Mouse (Mus musculus) spleen, adult 12 weeks (tissue): Measurements from ENCODE around the gene Gadd45gip1.
A peak's percentile ranks its signal among the peaks of the same experiment; 100 is the strongest.
"Not testable (repeated sequence)": the region's sequence is repeated elsewhere in the genome, so short reads cannot be mapped to it uniquely, and the experiment has no call there.

Experiments
- DNase-seq: peaks from one replicate; pipeline ENCODE4 v3.0.0; 2022; ENCODE audit warnings: low spot score

Gadd45gip1 gene

DNA sequence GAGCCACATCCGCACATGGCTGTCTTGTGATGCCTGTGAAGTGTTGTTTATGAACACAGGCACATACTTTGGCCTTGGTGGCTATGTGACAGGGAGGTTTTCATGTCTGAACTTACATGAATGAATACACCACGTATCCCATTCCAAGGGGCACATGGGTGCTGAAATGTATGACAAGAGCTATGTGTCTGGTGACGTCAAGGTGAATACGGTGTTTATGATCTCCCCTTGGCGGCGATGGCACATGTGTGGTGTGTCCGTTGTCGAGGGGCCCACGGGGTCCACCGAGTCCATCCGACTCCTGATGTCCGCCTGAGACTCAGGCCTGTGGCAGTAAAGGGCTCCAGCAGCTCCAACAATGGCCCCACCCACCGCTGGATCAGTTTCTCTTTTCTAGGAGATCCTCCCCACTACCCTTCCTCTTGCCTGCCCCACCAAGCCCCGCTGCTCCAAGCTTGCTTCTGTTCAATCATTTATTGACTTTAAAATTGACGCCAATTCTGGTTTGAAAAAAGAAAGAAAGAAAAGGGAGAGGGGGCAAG is 34.0 kb upstream of the Gadd45gip1 start:
- DNase-seq: no peak

DNA sequence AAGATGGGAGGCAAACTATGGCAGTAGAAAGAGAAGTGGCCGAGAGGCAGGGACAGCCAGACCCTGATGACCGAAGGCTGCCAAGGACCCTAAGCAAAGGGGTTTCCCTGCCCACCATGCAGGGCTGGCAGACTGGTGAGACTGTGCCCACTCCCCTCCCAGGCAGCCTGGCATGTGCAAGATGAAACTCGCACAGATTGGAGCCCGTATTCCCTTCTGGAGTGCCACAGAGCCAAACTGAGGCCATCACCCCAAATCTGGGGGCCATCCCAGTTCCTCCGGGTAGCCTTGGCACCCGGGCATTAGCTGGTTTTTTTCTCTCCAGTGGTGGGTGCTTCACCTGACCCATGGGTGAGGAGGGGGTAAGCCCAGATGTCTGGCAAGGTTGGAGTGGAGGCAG is 33.4 kb upstream of the Gadd45gip1 start:
- no peak for DNase-seq

DNA sequence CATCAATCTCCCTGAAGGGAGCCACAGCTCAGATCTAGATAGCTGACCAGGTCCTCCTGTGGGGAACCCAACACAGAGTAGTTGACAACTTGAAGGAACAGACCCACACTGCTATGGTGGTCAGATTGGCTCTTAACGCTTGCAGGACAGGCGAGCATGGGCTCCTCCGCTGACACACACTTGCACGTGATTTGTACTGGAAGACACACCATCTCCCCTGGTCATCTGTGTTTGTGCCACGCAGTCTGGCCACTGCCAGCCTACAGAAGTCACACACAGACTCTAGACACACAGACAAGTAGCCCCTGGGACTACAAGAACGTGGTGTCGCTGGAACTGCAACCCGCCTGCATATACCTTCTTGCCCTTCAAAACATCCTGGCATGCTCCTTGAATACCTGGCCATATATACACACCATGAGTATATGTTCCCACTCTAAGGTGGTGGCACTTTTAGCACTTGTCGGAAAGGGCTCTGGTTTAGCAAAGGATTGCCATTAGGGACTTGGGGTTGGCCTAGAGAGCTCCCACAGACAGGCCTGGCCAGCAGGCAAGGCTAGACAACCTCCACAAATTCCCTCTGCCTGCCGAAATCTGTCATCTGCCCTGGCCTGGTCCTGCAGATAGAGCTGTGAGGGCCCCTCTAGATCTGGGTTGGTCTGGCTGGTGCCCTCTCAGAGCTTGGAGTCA is 32.7 kb upstream of the Gadd45gip1 start:
- no peak for DNase-seq

DNA sequence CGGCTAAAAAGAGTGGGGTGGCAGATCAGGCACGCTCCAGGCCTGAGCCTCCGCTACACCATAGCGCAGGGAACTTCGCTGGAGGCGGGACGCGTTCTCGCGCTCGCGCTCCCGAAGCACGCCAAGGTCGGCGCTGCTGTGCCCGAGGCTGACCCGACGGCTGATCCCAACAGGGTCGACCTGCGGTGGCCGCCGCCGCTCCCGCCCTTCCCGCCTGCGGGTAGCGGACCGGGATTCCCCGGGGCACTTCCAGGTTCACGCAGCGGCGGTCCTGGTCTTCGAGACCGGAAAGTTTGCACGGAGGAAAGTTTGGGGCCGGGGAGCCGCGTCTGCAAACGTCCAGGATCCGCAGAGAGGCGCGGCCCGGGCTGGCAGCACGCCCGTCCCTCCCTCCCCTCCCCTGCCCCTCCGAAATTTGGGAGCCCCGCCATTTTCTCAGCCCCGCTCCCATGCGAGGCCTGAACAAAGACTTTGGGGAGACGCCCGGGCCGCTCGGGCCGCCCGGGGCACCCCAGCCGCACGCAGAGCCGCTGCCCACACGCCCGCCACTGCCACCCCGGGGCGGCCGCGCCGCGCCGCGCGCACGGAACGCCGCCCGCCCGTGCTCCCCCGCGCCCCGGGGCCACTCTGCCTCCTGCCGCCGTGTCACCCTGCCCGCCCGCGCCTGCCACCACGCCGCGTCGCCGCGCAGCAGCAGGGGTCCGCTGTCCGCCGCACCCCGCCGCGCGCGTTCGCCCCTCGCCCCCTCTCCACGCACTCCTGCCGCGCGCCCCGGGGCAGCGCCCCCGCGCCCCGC is 32.0 kb upstream of the Gadd45gip1 start:
- peak; percentile 41 for DNase-seq

DNA sequence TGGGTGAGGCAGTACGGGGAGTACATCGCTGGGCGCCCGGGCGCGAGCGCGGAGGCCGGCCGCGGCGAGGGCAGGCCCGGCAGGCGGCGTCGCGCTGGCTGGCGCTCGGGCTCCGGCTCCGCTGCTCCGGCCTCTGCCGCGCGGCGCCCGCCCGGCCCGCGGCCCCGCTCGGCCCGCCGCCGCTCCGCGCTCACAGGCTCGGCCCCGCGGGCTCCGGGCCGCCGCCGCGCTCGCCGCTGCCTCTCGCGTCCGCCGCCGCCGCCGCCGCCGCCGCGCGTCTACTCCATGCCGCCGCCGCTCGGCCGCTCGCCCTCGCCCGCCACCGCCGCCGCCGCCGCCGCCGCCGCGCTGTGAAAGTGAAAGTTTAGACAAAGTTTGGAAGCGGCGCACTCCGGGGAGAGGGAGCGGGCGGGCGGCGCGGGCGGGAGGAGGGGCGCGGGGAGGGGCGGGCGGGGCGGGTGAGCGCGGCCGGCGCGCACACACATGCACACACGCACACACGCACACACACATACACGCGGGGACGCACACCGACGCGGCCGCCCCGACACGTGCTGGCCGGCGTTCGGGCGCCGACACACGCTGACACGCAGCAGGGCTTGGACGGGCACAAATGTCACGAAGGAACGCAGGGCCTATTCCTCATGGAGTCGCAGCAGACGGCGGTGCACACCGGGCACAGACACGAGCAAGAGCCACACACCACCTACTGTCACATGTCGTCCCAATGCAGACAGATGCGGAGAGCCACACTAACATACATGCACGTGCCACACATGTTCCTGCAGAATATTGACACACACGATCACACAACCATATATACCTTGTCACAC is 31.1 kb upstream of the Gadd45gip1 start, which contains the start of gene Nfix:
TSS of gene Nfix (minus strand) at position 346 of the 833 bp plus-strand sequence.
- DNase-seq: peak; percentile 49

DNA sequence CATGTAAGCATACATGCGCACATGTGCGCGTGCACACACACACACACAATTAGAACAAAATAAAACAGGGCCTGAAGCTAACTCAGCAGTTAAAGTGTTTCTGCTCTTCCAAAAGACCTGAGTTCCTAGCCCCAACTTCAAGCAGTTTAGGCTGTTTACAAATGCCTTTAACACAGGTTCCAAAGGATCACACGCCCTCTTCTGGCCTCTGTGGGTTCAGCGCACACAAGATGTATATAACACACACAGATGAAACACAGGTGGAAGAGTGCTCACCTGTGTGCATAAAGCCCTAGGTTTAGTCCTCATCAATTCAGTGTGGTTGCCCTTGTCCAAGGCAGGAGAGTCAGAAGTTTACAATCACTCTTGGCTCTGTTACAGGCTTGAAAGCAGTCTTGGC is 25.3 kb upstream of the Gadd45gip1 start:
- no peak for DNase-seq

DNA sequence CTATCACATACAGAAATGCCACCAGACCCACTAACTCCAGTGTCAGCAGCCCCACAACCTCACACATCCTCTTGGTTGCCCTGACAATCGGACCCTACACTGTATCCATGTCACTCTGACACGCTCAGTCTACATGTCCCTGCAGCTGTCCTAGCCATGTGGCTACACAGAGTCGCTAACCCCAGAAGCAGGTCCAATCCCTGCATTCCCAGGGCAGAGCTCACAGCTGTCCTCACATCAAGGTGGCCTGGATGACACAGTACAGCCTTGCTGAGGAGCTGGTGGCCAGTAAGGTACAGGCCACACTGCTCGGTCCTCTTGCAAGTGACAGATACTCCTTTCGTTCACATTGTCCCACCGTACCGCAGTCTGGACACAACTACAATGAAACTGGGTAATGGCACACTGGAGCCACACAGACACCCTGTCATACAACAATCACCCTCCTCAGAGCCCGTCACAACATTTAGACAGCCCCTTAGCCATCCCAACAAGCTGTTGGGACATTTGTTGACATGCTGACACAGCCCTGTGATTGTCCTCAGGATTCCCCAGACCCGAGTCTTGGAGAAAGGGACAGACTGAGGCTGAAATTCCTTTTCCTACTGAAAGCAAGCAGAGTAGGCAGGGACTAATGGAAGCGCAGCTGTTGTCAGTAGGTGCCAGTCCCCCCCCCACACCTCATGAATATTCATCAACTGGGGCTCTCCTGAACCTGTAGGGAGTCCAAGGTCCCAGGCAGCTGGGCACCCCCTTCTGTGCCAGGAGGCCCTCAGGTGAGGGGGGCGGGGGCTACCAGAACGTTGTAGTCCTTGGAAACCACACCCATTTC is 22.0 kb upstream of the Gadd45gip1 start:
- DNase-seq: no peak

DNA sequence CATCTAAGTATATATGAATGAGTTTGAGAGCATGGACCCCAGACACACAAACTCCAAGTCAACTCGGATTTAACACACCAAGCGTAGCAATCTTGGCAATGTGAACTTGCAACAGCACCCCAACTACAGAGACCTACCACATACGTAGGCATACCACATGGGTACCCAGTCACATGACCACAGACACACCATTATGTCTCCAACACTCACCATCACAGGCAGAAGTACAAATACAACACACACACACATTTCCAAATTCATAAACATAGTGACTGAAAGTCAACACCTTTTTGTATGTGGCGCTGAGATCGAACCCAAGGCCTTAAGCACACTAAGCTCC is 21.4 kb upstream of the Gadd45gip1 start:
- DNase-seq: no peak

DNA sequence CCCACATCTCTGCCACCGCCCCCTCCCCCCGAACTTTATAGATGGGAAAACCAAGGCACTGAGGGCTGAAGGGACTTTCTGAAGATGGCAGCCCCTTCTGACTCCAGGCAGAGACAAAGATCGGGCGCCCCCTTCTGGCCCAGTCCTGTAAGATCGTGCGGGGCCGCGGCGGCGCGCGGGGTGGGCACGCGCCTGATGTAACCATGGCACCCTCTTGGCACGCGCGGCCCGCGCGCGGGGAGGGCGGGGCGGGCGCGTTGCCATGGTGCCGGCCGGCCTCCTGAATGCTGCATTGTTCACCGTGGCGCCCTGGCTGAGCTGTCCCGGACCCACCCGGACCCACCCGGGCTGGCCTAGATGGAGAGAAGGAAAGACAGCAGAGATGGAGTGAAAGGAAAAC is 20.4 kb upstream of the Gadd45gip1 start:
- peak; percentile 79 for DNase-seq

DNA sequence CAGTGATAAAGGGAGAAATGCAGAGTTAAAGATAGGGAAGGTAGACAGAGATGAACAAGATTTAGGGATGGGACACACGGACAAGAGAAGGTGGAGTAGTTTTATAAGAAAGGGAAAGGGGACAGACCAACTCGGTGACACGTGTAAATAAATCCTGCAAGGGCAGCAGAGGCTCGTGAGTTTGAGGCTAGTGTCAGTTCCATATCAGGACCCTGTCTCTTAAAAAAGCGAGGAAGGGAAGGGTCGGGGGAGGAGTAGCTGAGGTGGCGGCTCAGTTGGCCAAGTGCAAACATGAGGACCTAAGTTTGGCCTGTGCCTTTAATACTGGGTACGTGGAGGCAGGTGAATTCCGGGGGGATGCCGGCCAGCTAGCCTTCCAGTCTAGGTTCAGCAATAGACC is 20.0 kb upstream of the Gadd45gip1 start:
- DNase-seq: no peak

DNA sequence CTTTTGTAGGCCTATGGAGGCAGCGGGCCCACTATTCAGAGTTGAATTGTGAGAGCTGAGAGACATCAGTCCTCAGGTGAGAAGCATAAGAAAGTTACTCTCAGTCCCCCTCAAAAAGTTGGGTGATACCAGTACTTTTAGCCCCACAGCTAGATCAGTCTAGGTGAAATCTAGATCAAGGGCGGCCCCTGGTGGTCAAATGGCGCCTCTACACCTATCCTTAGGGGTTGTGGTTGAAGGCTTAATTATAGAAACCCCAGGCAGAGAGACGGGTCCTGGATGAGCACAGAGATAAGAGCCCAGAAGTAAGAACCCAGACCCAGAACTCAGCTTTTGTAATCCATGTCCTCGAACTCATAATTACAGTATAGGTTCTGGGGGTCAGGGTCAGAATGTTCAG is 18.3 kb upstream of the Gadd45gip1 start:
- peak; percentile 73 for DNase-seq

DNA sequence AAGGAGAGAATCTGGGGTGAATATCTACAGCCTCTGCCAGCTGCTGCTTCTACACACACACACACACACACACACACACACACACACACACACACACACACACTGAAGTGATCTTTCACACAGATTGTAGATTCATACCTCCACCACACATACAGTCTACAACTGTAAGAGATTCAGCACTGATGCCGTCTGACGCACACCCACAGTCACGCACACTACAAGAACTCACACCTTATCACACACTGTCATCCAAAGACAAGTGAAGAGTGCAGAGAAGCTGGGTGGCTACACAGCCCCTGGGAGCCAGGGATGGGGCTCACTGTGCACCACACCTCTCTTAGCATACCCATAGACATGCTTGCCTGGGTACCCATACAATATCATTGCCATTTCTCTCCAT is 17.5 kb upstream of the Gadd45gip1 start:
- no peak for DNase-seq

DNA sequence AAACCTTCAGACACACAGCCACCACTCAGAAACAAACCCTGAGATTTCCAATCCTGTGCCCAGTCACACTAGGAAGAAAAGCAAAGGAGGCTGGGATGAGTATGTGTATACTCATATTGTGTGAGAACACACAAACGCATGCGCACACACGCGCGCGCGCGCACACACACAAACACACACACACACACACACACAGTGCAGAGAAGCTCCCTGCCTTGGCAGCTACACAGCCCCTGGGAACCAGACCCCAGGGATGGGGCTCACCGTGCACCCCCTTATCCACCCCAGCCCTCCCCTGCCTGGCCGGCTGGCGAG is 17.1 kb upstream of the Gadd45gip1 start:
- DNase-seq: no peak

DNA sequence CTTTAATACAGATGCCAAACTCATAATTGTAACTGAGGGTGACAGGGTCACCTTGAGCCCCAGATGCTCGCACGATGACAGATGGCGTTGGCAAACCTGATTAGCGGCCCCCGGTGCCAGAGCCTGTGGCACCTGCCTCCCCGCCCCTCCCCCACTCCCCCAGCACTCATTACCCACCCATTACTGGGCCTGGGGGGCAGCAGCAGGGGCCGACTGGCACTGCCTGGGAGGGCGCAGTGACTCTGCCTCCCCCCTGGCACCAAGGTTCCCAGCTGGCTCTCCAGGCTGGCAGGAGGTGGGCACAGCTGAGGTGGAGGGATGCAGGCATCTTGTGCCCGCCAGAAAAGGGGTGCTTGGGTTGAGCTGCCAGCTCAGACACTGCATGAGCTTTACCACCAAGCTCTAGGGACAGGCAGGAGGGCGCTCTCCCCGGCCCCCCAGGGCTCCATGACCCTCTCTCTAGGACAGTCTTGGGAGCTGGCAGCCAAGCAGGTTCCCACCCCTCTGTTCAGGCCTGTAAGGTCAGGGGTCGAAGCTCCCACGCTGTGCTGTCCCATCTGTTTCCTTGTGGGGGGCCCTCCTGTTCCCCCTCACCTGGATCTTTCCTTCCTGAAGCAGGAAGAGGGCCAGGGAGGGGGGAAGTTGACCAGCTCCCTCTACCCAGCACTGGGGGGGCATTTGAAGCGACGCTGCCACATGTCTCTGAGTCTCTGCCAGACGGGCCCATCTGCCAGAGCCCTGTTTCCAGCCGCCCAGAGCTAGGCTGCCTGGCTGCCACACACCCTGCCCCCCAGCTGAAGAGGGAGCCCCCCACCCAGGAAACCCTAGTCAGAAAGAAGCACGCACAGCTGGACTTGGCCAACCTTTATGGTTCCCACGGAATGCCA is 16.5 kb upstream of the Gadd45gip1 start:
- DNase-seq: no peak

DNA sequence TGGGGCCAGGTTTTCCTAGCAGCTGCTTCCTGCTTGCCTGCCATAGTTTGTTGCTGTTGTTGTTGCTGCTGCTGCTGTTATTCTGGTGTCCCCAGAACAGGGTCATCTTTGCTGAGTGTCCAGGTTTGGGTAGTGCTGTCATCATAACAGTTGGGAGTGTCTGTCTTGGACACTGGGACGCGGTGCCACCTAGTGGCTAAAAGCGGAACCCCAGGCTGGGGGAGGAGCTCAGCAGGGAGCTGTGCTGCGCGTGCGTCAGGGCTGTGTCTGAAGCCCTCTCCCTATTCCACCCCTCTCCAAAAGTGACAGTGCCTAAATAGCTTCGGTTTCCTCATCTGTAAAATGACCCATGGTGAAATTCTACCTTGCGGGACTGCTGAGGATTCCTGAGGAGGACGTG is 15.8 kb upstream of the Gadd45gip1 start:
- peak; percentile 92 for DNase-seq

DNA sequence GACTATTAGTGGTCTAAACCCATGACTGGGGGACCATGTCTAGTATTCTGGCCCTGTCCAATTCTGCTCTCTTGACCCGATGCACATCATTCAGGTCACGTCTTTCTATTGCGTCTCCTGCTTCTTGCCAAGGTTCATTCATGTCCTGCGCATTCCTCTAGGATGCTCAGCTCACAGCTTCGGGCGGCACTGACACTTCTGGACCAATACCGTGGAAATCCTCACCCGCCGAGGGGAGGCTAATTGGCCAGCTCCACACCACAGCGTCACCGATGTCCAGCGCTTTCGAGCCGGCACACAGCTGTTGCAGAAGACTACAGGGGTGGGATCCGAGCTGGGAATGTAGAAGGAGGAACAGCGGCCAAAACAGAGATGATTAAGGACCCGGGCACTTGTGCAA is 15.2 kb upstream of the Gadd45gip1 start:
- DNase-seq: no peak

DNA sequence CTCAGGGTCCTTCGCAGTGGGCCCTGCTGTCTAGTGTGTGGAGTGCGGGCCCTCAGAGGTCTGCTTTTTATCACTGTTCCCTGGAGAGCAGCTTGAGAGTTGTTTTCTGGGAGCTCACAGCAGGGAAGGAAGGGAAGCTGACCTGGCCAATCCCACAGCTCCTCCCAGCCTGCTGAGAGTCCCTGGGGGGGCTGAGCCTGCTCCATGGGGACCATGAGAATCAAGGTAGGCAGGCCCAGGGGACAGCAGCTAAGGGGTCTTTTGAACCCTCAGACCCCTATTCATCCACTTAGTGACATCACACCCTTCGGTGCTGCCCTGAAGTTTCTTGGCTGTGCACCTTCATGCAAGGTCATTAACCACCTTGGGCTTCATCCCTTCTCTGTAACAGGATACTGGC is 8.6 kb upstream of the Gadd45gip1 start, which contains the start of gene Dand5:
TSS of gene Dand5 (minus strand) at position 101 of the 400 bp plus-strand sequence.
- DNase-seq: no peak

DNA sequence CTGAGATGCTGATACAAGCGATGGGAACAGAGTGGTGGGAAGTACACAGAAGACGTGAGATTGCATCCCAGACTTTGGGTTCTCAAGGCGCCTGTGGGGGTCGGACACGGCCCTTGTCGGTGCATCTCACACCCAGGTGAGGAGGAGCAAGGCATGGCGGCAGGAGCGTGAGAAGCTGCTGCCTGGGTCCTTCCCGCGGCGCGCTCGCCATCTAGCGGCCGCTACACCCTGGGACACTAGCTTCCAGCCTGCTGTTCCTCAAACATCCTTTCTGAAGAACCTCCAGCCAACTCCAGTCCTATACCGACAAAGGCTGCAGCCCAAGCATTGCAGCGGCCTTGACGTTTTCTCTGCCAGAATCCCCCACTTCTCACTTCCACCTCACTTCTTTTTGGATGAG is 7.7 kb upstream of the Gadd45gip1 start:
- DNase-seq: no peak

DNA sequence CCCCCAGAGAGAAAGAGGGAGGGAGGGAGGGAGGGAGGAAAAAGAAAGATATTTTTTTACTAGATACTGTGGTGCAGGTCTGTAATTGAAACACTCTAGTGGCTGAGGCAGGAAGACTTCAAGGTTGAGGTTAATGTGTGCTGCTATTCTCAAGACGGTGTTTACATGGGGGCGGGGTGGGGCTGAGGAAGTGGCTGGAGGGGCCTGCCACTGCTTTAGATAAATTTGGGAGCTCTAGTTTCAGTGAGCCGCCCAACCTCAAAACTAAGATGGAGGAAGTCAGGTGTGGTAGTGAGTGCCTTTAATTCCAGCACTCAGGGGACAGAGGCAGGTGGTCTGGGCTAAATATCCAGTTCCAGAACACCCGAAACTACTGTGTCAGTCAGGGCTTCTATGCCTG is 5.7 kb upstream of the Gadd45gip1 start:
- no peak for DNase-seq

DNA sequence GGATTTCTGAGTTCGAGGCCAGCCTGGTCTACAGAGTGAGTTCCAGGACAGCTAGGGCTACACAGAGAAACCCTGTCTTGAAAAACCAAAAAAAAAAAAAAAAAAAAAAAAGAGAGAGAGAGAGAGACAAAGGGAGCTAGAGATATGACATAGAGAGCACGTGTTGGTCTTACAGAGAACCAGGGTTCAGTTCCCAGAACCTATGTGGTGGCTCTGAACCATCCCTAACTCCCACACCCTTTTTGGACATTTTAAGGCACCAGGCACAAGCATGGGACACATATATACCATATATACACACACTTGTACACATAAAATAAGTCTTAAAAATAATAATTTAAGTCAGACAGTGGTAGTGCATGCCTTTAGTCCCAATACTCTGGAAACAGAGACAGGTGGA is 4.8 kb upstream of the Gadd45gip1 start:
- DNase-seq: not testable (repeated sequence)
